Mouse (Mus musculus) kidney, adult 11 months (tissue): ENCODE measurements around the gene Olfr860.
"Not testable (repeated sequence)": the region's sequence is repeated elsewhere in the genome, so short reads cannot be mapped to it uniquely, and the experiment has no call there.

Experiments used
- DNase-seq: peaks from one replicate; pipeline ENCODE4 v3.0.0; 2022

Gene Olfr860

GRCm38 (mm10) chr9:19849647-19850046, at the start of gene Olfr860:
Gene Olfr860 (minus strand): TSS chr9:19849747.
- no peak for DNase-seq

GRCm38 (mm10) chr9:19887904-19888303, 38.4 kb upstream of the Olfr860 start, which contains the start of gene Olfr862:
Gene Olfr862 (minus strand): TSS chr9:19888004.
- DNase-seq = no peak

GRCm38 (mm10) chr9:19804606-19805005, 44.9 kb downstream of the Olfr860 start, which contains the start of gene Olfr859:
Gene Olfr859 (plus strand): TSS chr9:19804906.
- not testable (repeated sequence) for DNase-seq

GRCm38 (mm10) chr9:19803000-19803399, 46.5 kb downstream of the Olfr860 start:
- no peak for DNase-seq
